Mouse (Mus musculus) hindbrain, embryonic 14.5 days (tissue): ENCODE data around the gene Zfp2. TPM values are rescaled to one million over a fixed set of nuclear protein-coding genes. Genes with fewer than 3 reads are reported as not detected.

ENCODE experiments used
- ATAC-seq: fragments of 200-750 bp; cut with Nextera tagmentation; 2 replicates; pipeline ENCODE4 v1.8.0; 2017; ENCODE audit warnings: moderate number of reproducible peaks, mild to moderate bottlenecking, moderate TSS enrichment, moderate library complexity; ENCODE audit not compliant: low FRiP score
- DNase-seq: peaks from one replicate; pipeline ENCODE4 v3.0.0-alpha.2; 2015; ENCODE audit warnings: low spot score
- H3K27ac ChIP-seq: fragments of 300-500 bp; sonication (generic); 2 replicates; pipeline ENCODE4 v1.5.1; 2014; ENCODE audit warnings: mild to moderate bottlenecking, moderate library complexity
- H3K27me3 ChIP-seq: fragments of 300-500 bp; sonication (generic); 2 replicates; pipeline ENCODE4 v1.6.1; 2014; ENCODE audit warnings: mild to moderate bottlenecking, low read length, mixed read lengths; ENCODE audit not compliant: control insufficient read depth, insufficient read depth
- H3K36me3 ChIP-seq: fragments of 300-500 bp; sonication (generic); replicated peaks from 2 replicates; pipeline ENCODE4 v1.6.1; 2014; ENCODE audit not compliant: control insufficient read depth, insufficient read depth
- H3K4me1 ChIP-seq: fragments of 300-500 bp; sonication (generic); replicated peaks from 2 replicates; pipeline ENCODE4 v1.6.1; 2014; ENCODE audit warnings: antibody characterized with exemption, low read length, mixed read lengths; ENCODE audit not compliant: control insufficient read depth, insufficient read depth
- H3K4me2 ChIP-seq: fragments of 300-500 bp; sonication (generic); replicated peaks from 2 replicates; pipeline ENCODE4 v1.6.1; 2014; ENCODE audit warnings: mild to moderate bottlenecking, moderate library complexity
- H3K4me3 ChIP-seq: fragments of 300-500 bp; sonication (generic); replicated peaks from 2 replicates; pipeline ENCODE4 v1.5.1; 2014; ENCODE audit warnings: mild to moderate bottlenecking, low read length
- H3K9ac ChIP-seq: fragments of 300-500 bp; sonication (generic); 2 replicates; pipeline ENCODE4 v1.6.1; 2014
- H3K9me3 ChIP-seq: fragments of 300-500 bp; sonication (generic); 2 replicates; pipeline ENCODE4 v1.6.1; 2016; ENCODE audit warnings: low read length; ENCODE audit not compliant: control insufficient read depth
- WGBS: fragments of 180-500 bp; shearing (Covaris S2); extraction: QIAGEN DNeasy Blood & Tissue Kit; methylation state at CpG from one replicate; pipeline ENCODE4 v1.1.7; 2014; 5-methylcytosine and 5-hydroxymethylcytosine counted together
- polyA plus RNA-seq: library from polyadenylated mRNA; unstranded; fragments of >200 nt; fragmentation: Nextera tagmentation; extraction: Ambion mirVana; gene quantifications from 2 replicates; pipeline ENCODE4 v1.2.1, GENCODE M21; 2014

Gene Zfp2
- polyA plus RNA-seq, 1 experiment from 2014 or later = 46.5 TPM

GRCm38 (mm10) chr11:50886933-50887293, 29.1 kb downstream of the Zfp2 start:
- Histone ChIP-seq H3K27me3 (no peaks in the 10 kb centered on the region), H3K4me1 (peaks cover 8% of the 10 kb centered on the region), H3K9me3 (no peaks in the 10 kb centered on the region), H3K4me3 (peak overlapping the region; percentile 43), H3K36me3 (peaks cover 31% of the 10 kb centered on the region), H3K27ac (peak overlapping the region; percentile 76), H3K9ac (peak overlapping the region; percentile 69), H3K4me2 (peak overlapping the region; percentile 79)
- DNase-seq (peak; percentile 41), ATAC-seq (0 out of 2 replicates have a peak, but pooled peaks have one; percentile 7)
- WGBS = 20% methylated on average over 10 of the region's 10 CpGs

- Histone ChIP-seq H3K27ac (no peak overlapping the region), H3K36me3 (peaks cover 35% of the 10 kb centered on the region), H3K27me3 (no peaks in the 10 kb centered on the region), H3K4me3 (peak overlapping the region; percentile 43), H3K9ac (peak overlapping the region; percentile 69), H3K4me1 (peaks cover 8% of the 10 kb centered on the region), H3K4me2 (peak overlapping the region; percentile 79), H3K9me3 (no peaks in the 10 kb centered on the region)
- WGBS = 49% methylated on average over 8 of the region's 8 CpGs
- no peak for DNase-seq
- ATAC-seq = no peak
These were observed 29.6 kb downstream of the Zfp2 start for GRCm38 (mm10) chr11:50886231-50886932.

- WGBS = 88% methylated on average over 3 of the region's 3 CpGs
- peaks cover 59% of the 10 kb centered on the region for H3K36me3 ChIP-seq
These were observed 32.2 kb downstream of the Zfp2 start for GRCm38 (mm10) chr11:50883756-50884155.

GRCm38 (mm10) chr11:50878641-50879040, 37.3 kb downstream of the Zfp2 start:
- ATAC-seq (no peak), DNase-seq (no peak)
- peaks cover 86% of the 10 kb centered on the region for H3K36me3 ChIP-seq
- no peaks in the 10 kb centered on the region for H3K4me1 ChIP-seq
- H3K27ac ChIP-seq = no peak overlapping the region
- H3K9ac ChIP-seq = no peak overlapping the region
- H3K9me3 ChIP-seq = peaks cover 41% of the 10 kb centered on the region
- 94% methylated on average over 3 of the region's 3 CpGs for WGBS
- no peak overlapping the region for H3K4me3 ChIP-seq
- H3K4me2 ChIP-seq = no peak overlapping the region
- H3K27me3 ChIP-seq = no peaks in the 10 kb centered on the region

More at GRCm38 (mm10) chr11:50883756-50884155, 32.2 kb downstream of the Zfp2 start:
- no peak overlapping the region for H3K9ac ChIP-seq
- 0 out of 2 replicates have a peak, but pooled peaks cover 13% of the 10 kb centered on the region for H3K9me3 ChIP-seq
- DNase-seq (no peak), ATAC-seq (no peak)
- peaks cover 8% of the 10 kb centered on the region for H3K4me1 ChIP-seq
- H3K27me3 ChIP-seq = no peaks in the 10 kb centered on the region
- no peak overlapping the region for H3K4me2 ChIP-seq
- no peak overlapping the region for H3K4me3 ChIP-seq
- H3K27ac ChIP-seq = no peak overlapping the region

GRCm38 (mm10) chr11:50850989-50851601, 64.9 kb downstream of the Zfp2 start:
- Histone ChIP-seq H3K4me1 (peaks cover 7% of the 10 kb centered on the region; the same call in 1 of the 2 replicates), H3K9ac (peak overlapping the region; percentile 54), H3K36me3 (no peaks in the 10 kb centered on the region), H3K9me3 (no peaks in the 10 kb centered on the region), H3K27me3 (peaks cover 54% of the 10 kb centered on the region), H3K4me3 (peak overlapping the region; percentile 48), H3K4me2 (peak overlapping the region; percentile 95), H3K27ac (no peak overlapping the region)
- no peak; the same call in 1 of the 2 replicates for ATAC-seq
- WGBS = under 1% methylated on average over 70 of the region's 72 CpGs
- DNase-seq = no peak

GRCm38 (mm10) chr11:50850177-50850735, 65.7 kb downstream of the Zfp2 start, which contains the start of gene Grm6:
Grm6 (plus strand) TSS chr11:50850685.
- Histone ChIP-seq H3K36me3 (no peaks in the 10 kb centered on the region), H3K9me3 (no peaks in the 10 kb centered on the region), H3K4me3 (peak within 1 kb of the TSS; percentile 48), H3K4me1 (peaks cover 7% of the 10 kb centered on the region; the same call in 1 of the 2 replicates), H3K4me2 (peak within 1 kb of the TSS; percentile 95), H3K27me3 (peaks cover 54% of the 10 kb centered on the region), H3K27ac (no peak within 1 kb of the TSS), H3K9ac (peak within 1 kb of the TSS; percentile 54)
- ATAC-seq (no peak), DNase-seq (no peak)
- 3% methylated on average over 11 of the region's 11 CpGs for WGBS

- no peaks in the 10 kb centered on the region for H3K9me3 ChIP-seq
- ATAC-seq (no peak), DNase-seq (no peak)
- no peaks in the 10 kb centered on the region for H3K36me3 ChIP-seq
- H3K4me2 ChIP-seq = no peak overlapping the region
- no peak overlapping the region for H3K9ac ChIP-seq
- peaks cover 7% of the 10 kb centered on the region; the same call in 1 of the 2 replicates for H3K4me1 ChIP-seq
- no peak overlapping the region for H3K4me3 ChIP-seq
- H3K27ac ChIP-seq = no peak overlapping the region
- 10% methylated on average over 10 of the region's 10 CpGs for WGBS
- peaks cover 54% of the 10 kb centered on the region for H3K27me3 ChIP-seq
These were observed 66.7 kb downstream of the Zfp2 start for GRCm38 (mm10) chr11:50849310-50849709.
